Mouse (Mus musculus): ENCODE data around the gene Ifnk. TPM values are rescaled to one million over a fixed set of nuclear protein-coding genes. Genes with fewer than 3 reads are reported as not detected.

Gene Ifnk
- polyA plus RNA-seq, 1 experiment from 2014 or later: 0.43 TPM

GRCm38 (mm10) chr4:35192725-35193124 lies 40.9 kb downstream of the Ifnk start:
- WGBS: 41% methylated on average over 7 of the region's 7 CpGs
- DNase-seq (ENCODE audit: low spot score): peak; percentile 19
- ATAC-seq (ENCODE audit: low FRiP score): no peak

GRCm38 (mm10) chr4:35201700-35202099 lies 49.8 kb downstream of the Ifnk start:
- ATAC-seq (ENCODE audit: low FRiP score) (no peak), DNase-seq (ENCODE audit: low spot score) (no peak)
- Histone ChIP-seq H3K27ac (ENCODE audit: low read depth, low read length) (no peak overlapping the region), H3K9ac (ENCODE audit: low read depth, low read length) (no peak overlapping the region), H3K27me3 (ENCODE audit: control insufficient read depth, insufficient read depth, low read length) (no peaks in the 10 kb centered on the region), H3K9me3 (ENCODE audit: control insufficient read depth, low read length) (no peaks in the 10 kb centered on the region), H3K36me3 (ENCODE audit: control insufficient read depth, insufficient read depth, low read length) (peaks cover 4% of the 10 kb centered on the region; the same call in 1 of the 2 replicates), H3K4me1 (replicated peaks; ENCODE audit: control insufficient read depth, insufficient read depth, low read length) (no peaks in the 10 kb centered on the region), H3K4me2 (replicated peaks; ENCODE audit: low read depth, low read length) (no peak overlapping the region), H3K4me3 (ENCODE audit: low read depth, low read length) (no peak overlapping the region)
- 95% methylated on average over 5 of the region's 5 CpGs for WGBS

More at GRCm38 (mm10) chr4:35192725-35193124, 40.9 kb downstream of the Ifnk start:
- Histone ChIP-seq H3K36me3 (ENCODE audit: control insufficient read depth, insufficient read depth, low read length) (no peaks in the 10 kb centered on the region), H3K4me1 (replicated peaks; ENCODE audit: control insufficient read depth, insufficient read depth, low read length) (no peaks in the 10 kb centered on the region), H3K27me3 (ENCODE audit: control insufficient read depth, insufficient read depth, low read length) (no peaks in the 10 kb centered on the region), H3K27ac (ENCODE audit: low read depth, low read length) (no peak overlapping the region), H3K4me3 (ENCODE audit: low read depth, low read length) (no peak overlapping the region), H3K9me3 (ENCODE audit: control insufficient read depth, low read length) (no peaks in the 10 kb centered on the region), H3K4me2 (replicated peaks; ENCODE audit: low read depth, low read length) (no peak overlapping the region), H3K9ac (ENCODE audit: low read depth, low read length) (no peak overlapping the region)

Other genes with a start within 250 kb of the Ifnk start
- 9.4 and 14.5 TPM in 2 replicates for gene Mob3b, start 5.4 kb downstream of the Ifnk start, polyA plus RNA-seq (2014; fragmentation: Nextera tagmentation; extraction: Ambion mirVana)
- 23.4 and 29.0 TPM in 2 replicates for gene C9orf72, start 74.1 kb downstream of the Ifnk start, polyA plus RNA-seq (2014; fragmentation: Nextera tagmentation; extraction: Ambion mirVana)

All from hindbrain, embryonic 11.5 days (tissue).